ENCODE assay signal across 17 mouse cellular contexts in genomic region chr1:152714405-152714804, GRCm38 (mm10). TPM values are rescaled to one million over a fixed set of nuclear protein-coding genes. Genes with fewer than 3 reads are reported as not detected.
"Had no signal": no experiment of that assay in that cellular context is flagged by ENCODE, and none has a peak within 500 bp of the region (broad histone marks: within the 10 kb centered on the region; RNA-seq: fewer than 3 reads in every experiment).

No protein-coding gene starts in this region.

- H3K27ac ChIP-seq: limb, embryonic 13.5 days; liver, embryonic 14.5 days; midbrain, embryonic 13.5 days; neural tube, embryonic 12.5 days; stomach, embryonic 15.5 days had no signal

- DNase-seq: kidney, adult 8-10 months; kidney, postnatal 25 days; layer of hippocampus, postnatal 36 days; lung, adult 18-20 months; retina, postnatal 1 day; right cerebral cortex, postnatal 4 days; spleen, adult 18-20 months; thymus, adult 2 months; thymus, postnatal 25 days had no signal

- H3K36me3 ChIP-seq: limb, embryonic 13.5 days; midbrain, embryonic 13.5 days; neural tube, embryonic 12.5 days; stomach, embryonic 15.5 days had no signal

- H3K4me2 ChIP-seq: limb, embryonic 13.5 days; midbrain, embryonic 13.5 days; neural tube, embryonic 12.5 days; stomach, embryonic 15.5 days had no signal

- H3K4me1 ChIP-seq: midbrain, embryonic 13.5 days; neural tube, embryonic 12.5 days; stomach, embryonic 15.5 days had no signal

- H3K4me3 ChIP-seq: limb, embryonic 13.5 days; midbrain, embryonic 13.5 days; myocyte; neural tube, embryonic 12.5 days; stomach, embryonic 15.5 days had no signal

- H3K27me3 ChIP-seq: limb, embryonic 13.5 days; midbrain, embryonic 13.5 days; neural tube, embryonic 12.5 days; stomach, embryonic 15.5 days had no signal

- H3K9me3 ChIP-seq: midbrain, embryonic 13.5 days; neural tube, embryonic 12.5 days; stomach, embryonic 15.5 days had no signal

- ATAC-seq: midbrain, embryonic 13.5 days had no signal

- H3K9ac ChIP-seq: limb, embryonic 13.5 days; liver, embryonic 14.5 days; midbrain, embryonic 13.5 days; neural tube, embryonic 12.5 days; stomach, embryonic 15.5 days had no signal

RNA-seq across cellular contexts. Expression of gene Apobec4, which starts 35.9 kb away (rescaled TPM):
- polyA plus RNA-seq: kidney, embryonic 16.5 days; limb, embryonic 13.5 days; liver, adult 2 months; liver, embryonic 14.5 days; midbrain, embryonic 13.5 days; myocyte; neural tube, embryonic 12.5 days; thymus, adult 2 months had no signal
